Mouse (Mus musculus): ENCODE measurements around the gene Sult1a1.
"Not testable (repeated sequence)": the region's sequence is repeated elsewhere in the genome, so short reads cannot be mapped to it uniquely, and the experiment has no call there.

Gene Sult1a1

DNA sequence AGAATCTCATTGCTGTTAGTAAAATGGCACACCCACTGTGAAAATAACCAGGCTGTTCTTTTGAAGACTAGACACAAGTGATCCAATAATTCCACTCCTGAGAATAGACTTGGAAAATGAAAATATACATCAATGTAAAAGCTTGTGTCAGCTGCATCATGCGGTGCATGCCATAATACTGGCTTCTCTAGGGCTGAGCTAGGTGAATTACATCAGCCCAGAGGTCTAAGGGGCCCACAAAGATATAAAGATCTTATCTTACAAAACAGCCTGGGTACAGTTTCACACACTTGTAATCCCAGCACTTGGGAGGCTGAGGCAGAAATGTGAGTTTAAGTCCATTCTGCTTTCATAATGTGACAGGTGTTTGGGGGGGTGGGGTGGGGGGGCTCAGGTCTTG, 18.7 kb downstream of the Sult1a1 start:
- no peak for DNase-seq

DNA sequence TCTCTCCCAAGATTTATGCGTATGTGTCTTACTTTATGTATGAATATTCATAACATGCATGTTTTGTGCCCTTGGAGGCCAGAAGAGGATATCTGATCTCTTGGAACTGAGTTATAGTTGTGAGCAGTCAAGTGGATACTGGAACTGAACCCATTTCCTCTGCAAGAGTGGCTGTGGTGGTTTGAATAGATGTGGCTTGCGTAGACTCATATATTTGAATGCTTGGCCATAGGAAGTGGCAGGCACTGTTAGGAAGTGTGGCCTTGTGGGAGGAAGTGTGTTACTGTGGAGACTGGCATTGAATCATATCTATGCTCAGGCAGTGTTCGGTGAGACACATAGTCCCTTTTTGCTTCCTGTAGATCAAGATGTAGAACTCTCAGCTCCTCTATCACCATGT, 20.5 kb downstream of the Sult1a1 start:
- no peak for DNase-seq

- no peak for DNase-seq
Observed at GRCm38 (mm10) chr7:126653991-126654390, 22.2 kb downstream of the Sult1a1 start.

DNA sequence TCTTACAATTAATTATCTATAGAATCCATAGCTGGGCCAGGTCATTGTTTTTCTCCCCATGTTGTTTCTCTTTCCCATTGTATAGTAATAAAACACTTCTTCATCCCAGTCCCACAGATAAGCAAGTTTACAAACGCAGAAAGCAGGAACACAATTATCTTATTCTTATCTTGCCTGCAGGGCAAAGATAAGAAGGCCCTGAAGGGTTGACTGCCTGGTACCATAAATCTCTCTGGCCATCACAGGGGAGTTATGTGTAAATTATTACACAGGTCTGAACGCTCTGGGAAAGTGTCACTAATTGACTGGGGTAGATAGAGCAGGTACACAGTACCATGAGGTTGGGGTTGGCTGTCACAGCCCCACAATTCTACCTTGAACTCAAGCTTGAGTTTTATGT, 25.4 kb downstream of the Sult1a1 start:
- DNase-seq, result no peak

DNA sequence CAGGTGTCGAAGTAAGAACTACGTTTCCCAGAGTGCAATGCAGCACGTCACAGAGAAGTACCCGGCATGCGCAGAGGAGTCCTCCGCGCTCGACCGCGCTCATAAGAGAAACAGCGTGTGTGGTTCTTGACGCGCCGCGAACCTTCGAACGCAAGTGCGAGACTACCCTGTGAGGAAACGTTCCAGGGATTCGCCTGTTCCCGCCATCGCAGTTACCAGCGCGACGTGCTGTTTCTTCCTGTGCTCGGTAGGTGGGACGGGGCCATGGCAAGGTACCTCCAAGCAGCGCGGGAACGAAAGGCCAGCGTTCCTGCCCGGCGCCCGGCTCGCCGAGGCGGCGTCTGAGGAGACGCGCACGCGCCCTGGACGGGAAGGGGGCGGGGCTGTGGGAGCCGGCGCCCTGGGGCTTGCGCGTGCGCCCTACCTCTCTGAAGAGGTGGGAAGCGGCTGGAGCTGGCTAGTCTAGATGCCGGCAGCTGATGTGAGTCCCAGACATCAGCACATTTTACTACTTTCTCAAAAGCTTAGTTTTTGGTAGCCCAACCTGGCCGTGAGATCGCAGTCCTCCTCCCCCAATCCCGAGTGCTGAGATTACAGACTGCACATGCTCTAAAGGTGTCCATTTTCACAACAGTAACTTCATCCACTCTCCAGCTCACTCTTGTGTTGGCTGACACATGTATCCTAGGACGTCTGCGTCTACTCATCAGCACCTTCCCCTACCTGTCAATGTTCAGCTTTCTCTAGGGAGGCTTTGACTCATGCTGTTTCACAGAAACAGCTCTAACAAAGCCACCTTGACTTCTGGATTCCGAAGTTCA, 26.8 kb downstream of the Sult1a1 start, which contains the start of gene Sgf29:
Sgf29 (plus strand) TSS at position 79 of the 821 bp plus-strand sequence.
- peak; percentile 94 for DNase-seq

DNA sequence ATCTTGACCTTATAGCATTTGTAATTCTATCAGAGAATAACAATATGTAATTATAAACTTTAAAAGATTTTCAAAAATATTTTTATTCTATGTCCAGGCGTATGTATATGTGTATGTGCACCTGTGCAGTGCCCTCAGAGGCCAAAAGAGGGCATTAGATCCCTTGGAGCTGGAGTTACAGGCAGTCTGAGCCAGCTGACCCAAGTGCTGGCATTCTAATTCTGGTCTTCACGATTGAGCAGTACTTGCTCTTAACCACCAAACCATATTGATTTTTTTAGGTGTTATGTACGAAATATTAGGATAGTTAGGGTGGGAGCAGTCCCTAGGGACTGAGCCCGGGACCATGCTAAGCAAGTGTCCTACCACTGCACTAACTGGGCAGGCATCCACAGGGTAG, 27.7 kb downstream of the Sult1a1 start:
- no peak for DNase-seq

DNA sequence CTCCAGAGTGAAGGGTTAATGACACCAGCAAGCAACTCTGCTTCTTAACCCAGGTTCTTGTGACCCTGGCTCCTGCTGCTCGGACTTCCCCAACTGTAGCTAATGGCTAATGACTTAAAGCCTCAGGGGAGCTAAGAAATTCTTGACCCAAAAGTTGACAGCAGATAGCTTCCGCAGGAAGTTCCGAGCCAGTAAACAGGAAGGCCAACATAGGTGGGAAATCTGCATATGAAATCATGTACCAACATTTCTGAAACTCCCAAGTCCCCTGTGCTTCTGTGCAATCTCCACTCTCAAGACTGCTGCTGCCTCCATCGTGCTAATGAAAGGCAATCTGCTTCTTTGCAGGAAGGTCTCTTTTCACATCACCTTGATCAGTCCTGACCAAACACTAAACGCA, 30.5 kb downstream of the Sult1a1 start:
- no peak for DNase-seq

DNA sequence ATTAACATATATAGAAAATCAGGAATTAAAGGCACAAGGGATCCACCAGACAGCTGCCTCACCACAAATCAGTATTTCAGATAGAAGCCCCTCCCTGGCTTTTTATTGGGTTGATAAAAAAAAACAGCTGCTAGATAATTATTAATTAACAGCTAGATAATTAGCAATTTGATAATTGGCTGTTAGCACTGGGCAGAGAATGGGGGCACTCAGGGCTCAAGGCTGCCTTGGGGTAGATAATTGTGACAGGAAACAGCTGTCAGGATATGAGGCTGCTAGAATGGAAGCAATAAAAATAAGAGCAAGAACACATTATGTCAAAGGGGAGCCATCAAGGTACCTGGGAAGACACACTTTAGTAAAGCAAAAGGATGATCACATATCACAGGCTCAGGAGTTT, 31.3 kb downstream of the Sult1a1 start:
- no peak for DNase-seq

- DNase-seq, result no peak
Observed at GRCm38 (mm10) chr7:126644345-126644744, 31.9 kb downstream of the Sult1a1 start.

DNA sequence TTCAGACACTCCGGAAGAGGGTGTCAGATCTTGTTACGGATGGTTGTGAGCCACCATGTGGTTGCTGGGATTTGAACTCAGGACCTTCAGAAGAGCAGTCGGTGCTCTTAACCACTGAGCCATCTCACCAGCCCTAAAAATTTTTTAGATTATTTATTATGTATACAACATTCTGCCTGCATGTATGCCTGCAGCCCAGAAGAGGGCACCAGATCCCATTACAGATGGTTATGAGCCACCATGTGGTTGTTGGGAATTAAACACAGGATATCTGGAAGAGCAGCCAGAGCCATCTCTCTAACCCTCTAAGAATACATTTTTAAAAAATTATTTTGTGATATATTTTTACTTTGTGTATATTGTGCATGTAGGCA, 33.0 kb downstream of the Sult1a1 start:
- not testable (repeated sequence) for DNase-seq

- no peak for DNase-seq
Observed at GRCm38 (mm10) chr7:126642545-126643243, 33.5 kb downstream of the Sult1a1 start.

DNA sequence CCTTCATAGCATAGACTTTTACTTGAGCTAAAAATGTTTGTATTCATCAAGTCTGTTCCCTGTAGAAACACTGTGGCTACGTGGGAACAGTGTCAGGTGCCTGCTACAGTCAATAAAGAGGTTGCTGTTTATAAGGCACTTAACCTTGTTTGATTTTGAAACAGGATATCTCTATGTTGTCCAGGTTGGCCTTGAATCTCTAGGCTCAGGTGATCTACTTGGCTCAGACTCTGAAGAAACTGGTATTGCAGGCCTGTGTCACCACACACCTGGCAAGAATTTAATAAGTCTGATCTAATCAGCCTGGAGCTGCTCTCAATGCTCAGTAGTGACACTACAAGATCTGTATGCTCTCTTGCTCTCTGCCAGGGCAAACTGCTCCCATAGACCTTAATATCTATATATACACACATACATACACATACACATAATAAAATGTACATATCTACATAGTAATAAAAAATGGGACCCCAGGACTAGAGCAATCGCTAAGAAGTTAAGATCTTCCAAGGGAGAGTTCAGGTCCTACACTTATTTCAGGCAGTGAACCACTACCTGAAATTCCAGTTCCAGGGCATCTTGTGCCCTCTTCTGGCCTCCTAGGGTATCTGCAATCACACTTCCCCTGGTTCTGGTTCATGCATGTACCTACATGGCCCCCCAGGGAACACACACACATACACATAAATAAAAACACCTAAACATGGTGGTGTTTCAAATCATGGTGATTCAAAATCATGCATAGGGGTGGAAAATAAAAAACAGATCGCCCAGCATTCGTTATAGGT, 39.3 kb downstream of the Sult1a1 start:
- DNase-seq, result peak; percentile 21

GRCm38 (mm10) chr7:126635375-126635774, 40.9 kb downstream of the Sult1a1 start:
- DNase-seq, result no peak

GRCm38 (mm10) chr7:126632478-126632877, 43.8 kb downstream of the Sult1a1 start:
- no peak for DNase-seq

GRCm38 (mm10) chr7:126630824-126631518, 45.3 kb downstream of the Sult1a1 start, which contains the start of gene Nupr1:
Nupr1 (minus strand) TSS chr7:126630861.
- no peak for DNase-seq

- no peak for DNase-seq
Observed at GRCm38 (mm10) chr7:126629915-126630314, 46.3 kb downstream of the Sult1a1 start.

GRCm38 (mm10) chr7:126628111-126628510, 48.1 kb downstream of the Sult1a1 start:
- no peak for DNase-seq

- no peak for DNase-seq
Observed at GRCm38 (mm10) chr7:126625807-126626600, 50.2 kb downstream of the Sult1a1 start.

- peak; percentile 22 for DNase-seq
Observed at GRCm38 (mm10) chr7:126625369-126625768, 50.9 kb downstream of the Sult1a1 start.

GRCm38 (mm10) chr7:126624774-126625173, 51.5 kb downstream of the Sult1a1 start:
- DNase-seq, result no peak

DNA sequence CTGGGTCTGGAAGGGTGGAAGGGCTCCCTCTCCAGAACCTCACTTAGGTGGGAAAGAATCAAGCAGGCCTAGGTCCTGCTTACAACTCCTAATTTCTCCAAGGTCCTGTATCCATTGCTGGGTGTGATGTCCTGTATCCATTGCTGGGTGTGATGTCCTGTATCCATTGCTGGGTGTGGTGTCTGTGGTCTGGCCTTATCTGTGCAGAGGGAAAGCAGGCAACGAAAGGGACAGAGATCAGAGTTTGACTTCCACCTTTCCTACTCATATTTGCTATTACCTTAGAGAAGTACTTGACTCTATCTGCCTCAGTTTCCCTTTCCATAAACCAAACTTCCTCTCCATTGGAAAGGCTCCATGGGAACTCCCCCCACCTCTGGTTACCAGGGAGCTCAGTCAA, 52.9 kb downstream of the Sult1a1 start:
- no peak for DNase-seq
